Mouse (Mus musculus) naive thymus-derived CD4-positive, alpha-beta T cell, adult 2 months (primary cell): Measurements from ENCODE around the gene Pus10.

Experiments used
- DNase-seq: peaks from one replicate; pipeline ENCODE4 v3.0.0-alpha.2; 2011; ENCODE audit warnings: low read depth

Pus10 gene

DNA sequence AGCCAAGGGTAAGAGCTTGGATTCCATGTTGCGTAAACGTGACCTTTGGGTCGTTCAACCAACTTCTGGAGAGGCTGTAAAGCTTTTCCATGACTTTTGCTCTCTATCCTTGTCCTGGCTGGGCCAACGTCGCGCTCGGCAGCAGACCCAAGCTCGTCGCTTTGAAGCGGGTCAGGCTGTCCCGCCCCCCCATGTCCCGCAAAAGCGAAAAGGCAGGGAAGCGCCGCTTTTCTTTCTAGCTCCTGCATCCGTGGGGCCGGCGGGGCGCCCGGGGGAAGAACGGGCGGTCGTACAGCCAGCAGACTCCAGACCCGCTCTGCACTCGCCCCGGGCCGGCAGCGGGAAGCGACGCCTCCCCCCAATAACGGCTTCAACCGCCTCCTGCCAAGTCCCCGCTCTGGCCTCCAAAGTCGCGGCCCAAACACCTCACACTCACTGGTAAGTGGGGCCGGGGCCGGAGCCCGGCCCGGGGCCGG, at the start of gene Pus10:
Gene Pus10 (plus strand): TSS at position 364 of the 476 bp plus-strand sequence.
- DNase-seq, result no peak

DNA sequence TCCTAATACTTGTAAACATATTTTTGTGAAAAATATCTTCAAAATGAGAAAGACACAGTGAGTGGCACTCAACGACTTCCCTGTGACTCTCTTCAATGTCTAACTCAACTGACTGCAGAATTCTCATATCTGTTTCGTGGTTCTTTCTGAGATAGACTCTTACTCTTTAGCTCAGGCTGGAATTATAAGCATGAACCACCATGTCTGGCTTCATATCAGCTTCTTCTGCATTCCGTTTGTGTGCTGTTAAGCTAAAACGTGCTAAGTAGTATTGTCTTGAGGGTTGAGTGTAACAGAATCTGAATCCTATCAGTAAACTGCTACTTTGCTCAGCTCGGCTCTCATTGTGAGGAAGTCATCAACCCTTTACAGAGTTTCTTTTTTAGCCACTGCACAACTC, 46.5 kb upstream of the Pus10 start:
- no peak for DNase-seq

DNA sequence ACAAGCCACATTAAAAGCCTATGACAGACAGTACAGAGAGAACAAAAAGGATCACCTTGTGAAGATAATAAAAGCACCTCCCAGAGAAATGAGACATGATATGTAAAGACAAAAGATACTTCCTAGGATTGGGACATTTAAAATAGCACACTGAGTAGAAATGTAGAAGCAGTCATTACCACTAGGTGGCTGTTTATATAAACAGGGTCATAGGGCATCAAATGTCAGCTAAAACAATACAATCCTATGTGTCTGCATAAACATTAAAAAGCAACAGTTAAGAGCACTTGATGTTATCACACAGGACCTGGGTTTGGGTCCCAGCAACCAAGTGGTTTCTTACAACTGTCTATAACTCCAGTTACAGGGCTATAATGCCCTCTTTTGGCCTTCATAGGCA, 34.8 kb upstream of the Pus10 start:
- peak; percentile 25 for DNase-seq

DNA sequence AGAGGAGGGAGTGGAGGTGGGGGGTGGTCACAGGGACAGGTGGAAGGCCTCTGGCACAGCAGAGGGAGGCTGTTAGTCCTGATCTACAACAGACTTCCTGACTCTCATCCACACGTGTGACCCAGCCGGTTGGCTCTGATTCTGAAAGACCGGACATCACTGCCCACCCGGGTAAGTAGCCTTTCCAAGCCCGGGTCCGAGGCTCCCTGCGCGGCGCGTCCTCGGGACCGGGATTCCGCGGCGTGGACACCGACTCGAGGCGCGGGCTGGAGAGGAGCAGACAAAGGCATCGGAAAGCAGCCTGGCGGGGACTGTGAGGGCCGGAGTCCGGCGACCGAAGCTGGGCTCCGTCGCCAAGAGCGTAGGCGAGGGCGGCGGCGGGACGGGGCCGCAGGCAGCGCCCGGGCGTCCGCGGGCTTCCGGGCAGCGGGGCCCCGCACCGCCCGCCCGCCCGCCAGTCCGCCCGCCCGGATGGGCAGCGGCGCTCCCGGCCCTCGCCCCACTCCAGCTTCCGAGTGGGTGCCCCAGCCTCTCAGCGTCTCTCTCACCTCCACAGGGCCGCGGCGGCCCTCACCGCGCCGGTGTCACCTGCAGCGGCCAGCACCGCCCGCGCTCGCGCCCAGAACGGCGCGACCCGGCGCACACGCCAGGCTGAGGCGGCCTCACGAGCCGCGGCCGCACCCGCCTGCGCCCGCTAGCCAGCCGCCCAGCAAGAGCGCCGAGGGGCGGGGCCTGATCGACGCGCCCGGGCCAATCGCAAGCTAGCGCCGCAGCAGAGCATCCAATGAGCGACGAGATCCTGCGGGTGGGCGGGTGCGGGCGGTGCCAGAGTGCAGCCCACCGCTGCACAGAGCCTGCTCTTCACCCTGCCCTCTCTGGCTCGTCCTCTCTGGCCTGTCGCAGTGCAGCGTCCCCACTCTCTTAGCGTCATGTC, 32.3 kb upstream of the Pus10 start, which contains the start of gene 0610010F05Rik:
Gene 0610010F05Rik (minus strand): TSS at position 695 of the 934 bp plus-strand sequence.
- peak; percentile 94 for DNase-seq

DNA sequence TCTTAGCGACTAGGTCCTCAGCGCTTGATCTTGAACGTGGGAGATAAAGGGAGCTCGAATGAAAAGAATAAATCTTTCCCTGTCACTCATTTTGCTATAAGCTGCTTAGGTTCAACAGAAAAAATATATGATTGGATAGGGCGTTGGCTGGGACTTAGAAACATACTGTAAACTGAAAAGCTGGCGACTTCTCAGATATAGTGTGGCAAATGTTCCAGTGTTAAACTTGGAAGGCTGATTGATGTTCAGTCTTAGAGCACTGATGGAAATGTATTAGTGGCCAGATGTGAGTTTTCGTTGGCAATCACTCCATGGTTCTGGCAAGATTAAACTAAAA, 31.6 kb upstream of the Pus10 start:
- no peak for DNase-seq

DNA sequence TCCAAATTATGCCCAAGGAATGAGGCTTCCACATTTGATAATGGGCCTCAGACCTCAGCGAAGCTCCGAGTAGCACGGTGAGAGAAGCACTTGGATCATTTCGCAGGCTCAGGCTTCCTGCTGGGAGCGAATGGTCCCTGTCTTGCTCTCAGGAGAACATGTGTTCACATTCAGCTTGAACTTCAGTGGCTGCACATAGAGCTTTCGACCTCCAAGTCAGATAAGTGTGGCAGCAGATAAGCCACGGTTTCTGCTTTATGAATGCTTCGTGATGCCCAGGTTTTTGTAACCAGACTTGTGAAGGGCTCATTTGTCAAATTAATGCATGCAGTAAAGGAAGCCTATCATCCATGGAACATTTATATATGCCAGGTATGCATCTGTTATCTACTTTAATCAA, 30.9 kb upstream of the Pus10 start:
- DNase-seq, result peak; percentile 6

DNA sequence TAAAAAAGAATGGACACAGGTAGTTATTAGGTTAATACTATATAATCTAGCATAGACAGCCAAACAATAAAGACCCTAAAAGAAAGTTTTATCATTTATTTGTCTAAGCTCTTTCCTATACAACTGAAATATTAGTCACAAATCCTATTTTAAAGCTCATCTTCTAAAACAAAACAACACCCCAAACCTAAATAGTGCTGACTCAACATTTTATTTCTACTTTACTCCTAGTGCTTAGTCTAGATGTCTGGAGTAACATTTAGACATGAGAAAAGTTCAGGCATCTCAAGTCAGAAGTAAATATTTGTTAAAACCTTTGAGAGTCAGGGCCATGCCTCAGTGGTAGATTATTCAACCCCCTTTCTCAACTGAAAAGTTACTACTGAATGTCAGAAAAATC, 18.0 kb upstream of the Pus10 start:
- no peak for DNase-seq

DNA sequence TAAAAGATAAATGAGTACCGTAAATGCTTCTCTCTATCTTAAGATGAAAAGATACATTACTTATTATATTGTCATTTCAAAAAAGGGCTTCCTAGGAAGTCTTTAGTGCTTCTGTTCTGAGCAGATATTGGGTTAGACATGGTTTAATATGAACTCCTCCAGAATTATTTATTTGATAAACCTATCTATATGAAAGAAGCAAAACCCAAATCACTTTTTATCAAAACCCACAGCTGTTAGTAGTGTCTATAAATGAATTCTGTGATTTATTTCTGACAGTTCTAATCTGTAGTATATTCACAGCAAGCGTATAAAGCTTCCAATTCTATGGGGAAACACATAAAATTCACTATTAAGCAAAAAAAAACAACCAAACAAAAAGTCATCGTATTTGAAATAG, 17.6 kb upstream of the Pus10 start:
- DNase-seq, result no peak

DNA sequence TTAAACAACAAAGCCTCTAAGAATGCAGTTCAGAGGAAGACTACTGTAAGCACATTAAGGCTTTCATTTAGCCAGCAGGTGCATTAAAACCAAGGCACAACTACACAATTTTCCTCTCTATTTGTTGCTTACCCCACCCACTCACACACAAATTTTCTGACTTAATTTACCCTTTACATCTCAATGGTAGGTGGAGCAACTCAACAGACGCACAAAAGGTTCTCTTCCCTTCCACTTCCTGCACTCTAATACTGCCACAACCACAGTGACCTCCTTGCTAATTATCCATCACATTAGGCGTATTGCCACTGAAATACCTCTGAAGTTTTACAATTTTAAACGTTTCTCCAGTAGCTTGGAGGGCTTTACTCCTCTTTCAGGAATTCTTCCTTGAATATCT, 11.8 kb upstream of the Pus10 start:
- no peak for DNase-seq

DNA sequence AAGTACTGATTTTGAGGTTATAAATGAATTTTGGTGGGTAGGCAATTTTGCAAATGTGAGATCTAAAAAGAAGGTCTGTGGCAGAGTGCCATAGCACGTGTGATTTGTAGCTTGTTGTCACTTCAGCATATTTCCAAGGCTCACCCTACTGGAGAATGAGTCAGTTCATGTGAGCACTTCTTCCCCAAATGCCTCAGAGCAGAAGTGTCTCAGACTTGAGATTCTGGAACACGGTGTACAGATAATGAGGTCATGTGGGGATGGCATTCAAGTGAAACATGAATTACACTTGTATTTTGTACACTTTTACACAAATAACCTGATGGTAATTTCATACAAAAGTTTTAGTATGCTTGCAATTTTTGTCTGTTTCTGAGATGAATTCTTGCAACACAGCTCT, 7.7 kb upstream of the Pus10 start:
- DNase-seq, result no peak

DNA sequence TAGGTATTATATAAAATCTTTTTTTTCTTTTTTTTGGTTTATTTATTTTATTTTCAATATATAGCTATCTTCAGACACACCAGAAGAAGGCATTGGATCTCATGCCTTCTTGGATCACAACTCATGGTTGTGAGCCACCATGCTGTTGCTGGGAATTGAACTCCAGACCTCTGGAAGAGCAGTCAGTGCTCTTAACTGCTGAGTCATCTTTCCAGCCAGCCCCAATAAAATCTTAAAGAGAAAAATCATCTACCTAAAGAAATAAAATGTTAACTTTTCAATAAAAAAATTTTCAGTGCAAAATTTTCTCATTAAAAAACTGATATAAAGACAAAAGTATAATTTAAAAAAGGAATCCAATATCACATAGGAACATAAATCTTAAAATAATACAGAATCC, 1.2 kb upstream of the Pus10 start:
- DNase-seq, result no peak

DNA sequence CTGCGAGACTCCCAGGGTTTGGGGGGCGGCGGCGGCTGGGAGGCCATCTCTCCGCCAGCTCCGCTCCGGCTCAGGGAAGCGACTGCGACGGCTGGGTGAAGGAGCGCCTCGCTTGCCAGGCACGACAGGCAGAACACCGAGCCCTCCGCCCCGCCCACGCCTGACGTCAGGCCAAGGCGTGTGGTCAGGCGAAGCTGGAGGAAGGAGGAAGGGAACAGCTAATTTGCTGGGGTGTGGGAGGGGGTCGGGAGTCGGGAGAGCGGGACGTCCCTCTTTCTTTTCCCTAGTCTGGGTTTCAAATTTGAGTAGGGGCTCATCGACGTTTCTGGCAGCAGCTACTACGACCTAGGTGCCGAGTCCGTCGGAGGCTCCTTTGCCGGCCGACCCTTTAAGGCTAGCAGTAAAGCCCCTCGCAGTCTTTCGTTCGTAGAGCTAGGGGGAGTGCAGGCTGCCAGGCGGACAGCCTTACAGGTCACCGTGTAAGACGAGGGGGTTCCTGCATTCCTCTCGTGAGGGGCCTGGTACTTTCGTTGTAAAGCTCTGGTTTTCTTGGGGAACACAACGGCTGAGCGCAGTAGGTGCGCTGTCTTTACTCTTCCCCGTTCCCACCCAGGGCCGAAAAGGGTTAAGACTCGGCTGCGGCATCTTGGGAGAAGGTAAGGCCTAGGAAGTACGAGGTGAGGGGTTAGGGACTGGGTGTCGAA, 476 bp downstream of the Pus10 start, which contains the start of gene Pex13:
Gene Pex13 (minus strand): TSS at position 162 of the 704 bp plus-strand sequence.
- DNase-seq, result peak; percentile 87

DNA sequence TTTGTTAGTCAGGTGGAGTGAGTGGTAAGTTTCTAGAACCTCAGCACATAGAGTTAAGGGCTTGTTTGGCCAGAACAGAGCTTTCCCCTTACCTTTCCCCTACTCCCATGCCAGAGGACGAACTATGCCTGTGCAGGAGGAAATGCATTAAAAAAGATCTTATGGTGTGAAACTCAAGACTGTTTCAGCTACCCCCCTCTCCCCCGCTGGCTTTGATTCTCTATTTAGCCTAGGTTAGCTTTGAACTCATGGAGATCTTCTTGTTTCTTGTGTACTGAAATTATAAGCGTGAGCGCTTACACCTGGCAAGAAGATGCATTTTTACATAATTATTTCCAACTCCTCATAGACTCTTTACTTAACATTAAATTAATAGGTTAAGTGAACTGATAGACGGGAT, 1.1 kb downstream of the Pus10 start:
- no peak for DNase-seq

DNA sequence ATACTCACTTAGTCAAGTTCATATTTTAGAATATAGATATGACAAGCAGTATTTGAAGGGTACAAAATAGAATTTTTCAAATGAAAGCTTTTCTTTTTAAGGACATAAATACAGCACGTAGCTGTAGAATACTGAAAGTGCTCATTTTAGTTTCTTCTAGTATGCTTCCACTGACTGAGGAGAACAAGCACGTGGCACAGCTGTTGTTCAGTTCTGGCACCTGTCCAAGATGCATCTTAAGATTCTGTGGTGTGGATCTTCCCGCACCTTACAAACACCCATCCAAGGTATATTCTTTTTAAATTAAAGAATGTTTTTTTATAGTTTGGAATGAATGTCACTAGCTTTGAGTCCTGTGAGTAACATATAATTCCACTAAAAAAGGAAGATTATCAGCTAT, 1.7 kb downstream of the Pus10 start:
- peak; percentile 52 for DNase-seq

DNA sequence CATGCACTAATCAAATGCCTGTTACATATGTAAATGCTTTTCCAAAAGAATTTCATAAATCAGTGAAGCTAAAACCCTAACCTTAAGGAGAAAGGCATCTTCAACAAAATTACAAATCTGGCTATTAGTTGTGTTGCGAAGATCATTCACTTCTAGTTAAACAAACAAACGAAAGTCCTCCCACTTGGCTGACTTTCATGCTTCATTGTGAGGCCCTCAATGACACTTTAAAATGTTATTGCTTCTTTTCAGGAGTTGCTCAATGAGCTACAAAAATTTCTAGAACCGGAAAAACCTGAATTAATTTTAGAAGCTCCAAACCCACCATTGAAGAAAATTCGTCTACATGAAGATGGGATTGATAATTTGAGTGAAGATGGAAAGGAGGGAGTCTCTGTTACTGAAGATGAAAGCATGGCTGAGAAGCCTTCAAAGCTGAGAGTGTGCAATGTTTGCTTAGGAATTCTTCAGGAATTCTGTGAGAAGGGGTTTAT, 6.8 kb downstream of the Pus10 start:
- DNase-seq, result no peak

DNA sequence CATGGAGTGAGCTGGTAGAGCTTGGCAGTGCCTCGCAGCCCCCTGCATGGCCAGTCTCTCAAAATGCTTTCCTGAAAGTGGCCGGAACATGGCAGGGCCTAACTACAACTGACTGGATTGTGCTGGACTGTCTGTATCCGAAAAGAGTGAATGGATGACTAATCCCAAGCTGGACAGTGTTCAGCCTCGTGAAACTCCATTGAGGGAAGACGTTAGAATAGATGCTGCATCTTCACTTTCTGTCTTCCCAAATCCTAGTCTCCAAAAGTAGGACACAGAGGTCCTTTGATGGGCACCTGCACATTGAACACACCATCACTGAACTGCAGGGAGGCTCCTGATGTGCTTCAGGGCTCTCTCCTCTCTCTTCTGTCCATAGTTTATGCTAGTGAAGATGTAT, 10.6 kb downstream of the Pus10 start:
- no peak for DNase-seq

DNA sequence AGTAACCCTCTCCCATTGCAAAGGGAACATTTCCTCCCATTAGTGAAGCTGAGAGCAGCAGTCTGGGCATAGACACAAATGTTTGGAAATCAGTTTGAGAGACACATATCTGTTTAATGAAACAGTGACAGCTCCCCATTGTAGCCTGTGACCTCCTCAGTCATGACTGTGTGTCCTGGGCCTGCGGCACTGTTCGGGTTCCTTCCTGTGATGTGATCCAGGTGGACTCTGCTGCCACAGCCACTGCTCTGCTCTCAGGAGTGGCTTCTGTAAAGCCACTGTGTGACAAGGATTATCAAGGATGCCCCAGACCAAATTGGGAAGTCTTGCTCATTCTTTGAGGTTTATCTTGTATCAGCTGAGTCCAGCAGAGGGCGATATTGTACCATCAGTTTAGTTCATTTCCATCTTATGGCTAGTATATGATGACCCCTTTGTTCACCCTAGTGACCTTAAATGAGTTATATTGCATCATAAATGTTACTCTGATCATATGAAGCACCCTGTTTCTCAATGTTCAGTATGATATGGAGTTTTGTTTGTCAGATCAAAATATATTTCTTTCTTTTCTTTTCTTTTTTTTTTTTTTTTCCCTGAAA, 13.7 kb downstream of the Pus10 start:
- peak; percentile 87 for DNase-seq

DNA sequence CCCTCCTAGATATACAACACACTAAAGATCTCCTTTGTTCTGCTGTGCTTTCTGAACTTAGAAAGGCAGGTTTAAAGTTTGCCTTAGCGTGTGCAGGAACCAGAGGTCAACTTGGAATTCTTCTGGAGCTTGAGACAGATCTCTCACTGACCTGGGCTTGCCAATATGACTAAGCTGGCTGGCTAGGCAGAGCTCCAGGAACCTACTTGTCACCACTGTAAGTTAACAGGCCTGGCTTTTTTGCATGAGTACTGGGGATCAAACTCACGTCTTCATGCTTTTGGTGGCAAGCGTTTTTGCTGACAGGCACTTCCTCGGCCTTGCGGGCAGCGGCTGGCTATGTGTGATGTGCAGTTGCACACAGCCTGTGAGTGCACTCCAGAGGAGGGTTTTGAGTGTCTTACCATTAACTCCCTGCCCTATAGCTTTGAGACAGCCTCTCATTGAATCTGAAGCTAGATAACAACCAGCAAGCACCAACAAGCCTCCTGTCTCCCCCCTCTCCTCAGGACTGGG, 15.0 kb downstream of the Pus10 start:
- no peak for DNase-seq

DNA sequence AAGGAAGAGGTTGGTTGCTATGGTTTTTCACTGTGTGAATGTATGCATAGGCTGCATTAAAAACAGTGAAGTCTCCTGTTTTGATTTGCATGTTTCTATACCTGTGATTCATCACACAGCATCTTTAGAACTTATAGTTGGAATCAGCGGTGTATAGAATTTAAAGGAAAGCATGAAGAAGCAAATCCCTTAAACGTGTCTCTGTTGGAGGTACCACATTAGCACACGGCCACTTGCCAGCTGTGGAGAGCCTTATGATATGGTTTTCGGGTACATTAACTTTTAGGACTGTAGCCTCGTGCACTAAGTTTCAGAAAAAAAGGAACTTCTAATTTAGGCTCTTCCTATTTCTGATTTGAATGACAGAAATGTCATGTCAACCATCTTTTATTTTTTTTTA, 17.1 kb downstream of the Pus10 start:
- DNase-seq, result no peak

DNA sequence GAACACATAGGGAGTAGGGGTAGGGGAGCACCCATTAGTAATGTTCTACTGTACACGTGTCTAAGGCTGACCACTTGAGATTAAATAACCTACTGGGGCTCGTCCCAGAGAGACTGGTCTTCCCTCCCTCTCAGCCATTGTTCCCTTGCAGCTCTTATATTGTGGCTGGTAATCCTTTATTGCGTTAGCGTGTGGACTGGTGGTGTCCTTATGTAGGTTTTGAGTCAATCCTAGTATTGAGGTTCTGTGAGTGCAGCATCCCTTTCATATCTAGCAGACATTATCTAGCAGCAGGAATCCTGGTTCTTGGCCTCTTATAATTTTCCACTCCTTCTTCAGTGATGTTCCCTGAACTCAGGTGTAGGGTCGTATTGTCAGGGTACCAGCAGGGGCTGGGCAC, 21.2 kb downstream of the Pus10 start:
- no peak for DNase-seq

DNA sequence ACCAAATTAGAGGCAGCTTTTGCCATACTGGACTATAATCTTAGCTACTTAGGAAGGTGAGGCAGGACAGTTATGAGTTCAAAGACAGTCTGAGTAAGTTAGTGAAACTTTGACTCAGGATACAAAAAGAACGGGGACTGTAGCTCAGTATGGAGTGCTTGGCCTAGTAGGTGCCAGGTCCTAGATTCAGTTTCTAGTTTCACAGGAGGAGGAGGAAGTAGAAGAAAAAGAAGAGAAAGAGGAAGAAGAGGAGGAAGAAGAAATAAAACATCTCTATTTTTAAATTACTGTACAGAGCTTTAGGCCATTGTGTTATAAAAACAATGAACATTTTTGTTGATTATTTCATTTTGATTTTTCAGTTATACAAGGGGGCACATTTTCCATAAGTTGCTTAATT, 22.6 kb downstream of the Pus10 start:
- no peak for DNase-seq

DNA sequence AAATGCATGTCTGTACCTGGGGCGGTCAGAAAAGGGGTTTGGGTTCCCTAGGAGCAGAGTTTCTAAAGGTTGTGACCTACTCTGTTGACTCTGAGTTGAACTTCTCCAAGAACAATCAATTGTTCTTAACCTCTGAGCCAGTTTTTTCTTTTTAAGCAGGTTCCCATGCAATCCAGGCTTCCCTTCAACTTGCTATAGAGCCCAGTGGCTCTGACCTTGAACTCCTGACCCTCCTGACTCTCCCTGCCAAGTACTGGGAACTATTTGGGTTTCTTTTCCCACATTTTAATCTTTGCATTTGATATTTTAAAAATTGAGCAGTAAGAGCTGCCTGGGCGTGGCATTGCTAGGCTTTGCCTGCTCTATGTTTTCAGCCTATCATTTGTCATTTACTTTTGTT, 27.8 kb downstream of the Pus10 start:
- DNase-seq, result no peak
